Mouse (Mus musculus) testis, adult 2 months (tissue): ENCODE results near the gene Kcnq1.

Source experiments
- CTCF ChIP-seq: fragments of 200-500 bp; IDR thresholded peaks from 2 replicates; pipeline ENCODE4 v1.5.1; 2012; ENCODE audit warnings: low read depth, mild to moderate bottlenecking, inconsistent platforms, low read length, moderate library complexity; ENCODE audit not compliant: control insufficient read depth, insufficient read depth, insufficient replicate concordance
- POLR2A ChIP-seq: fragments of 200-500 bp; IDR thresholded peaks from 2 replicates; pipeline ENCODE4 v1.6.1; 2012; ENCODE audit warnings: low read depth, mild to moderate bottlenecking, inconsistent platforms, low read length, moderate library complexity; ENCODE audit not compliant: control insufficient read depth

GRCm38 (mm10) chr7:143261246-143261645, 155.1 kb downstream of the Kcnq1 start:
- TF ChIP-seq CTCF, result no peak
- no peak for TF ChIP-seq POLR2A
